ENCODE assay signal across 9 mouse cellular contexts in genomic region chr9:123138891-123139474, GRCm38 (mm10). TPM values are rescaled to one million over a fixed set of nuclear protein-coding genes. Genes with fewer than 3 reads are reported as not detected.
DNase-seq lines count a peak whose midpoint lies in the region; ATAC-seq and TF ChIP-seq lines count a peak whose summit lies in the region.
"Had no signal": no experiment of that assay in that cellular context is flagged by ENCODE, and none has a peak within 500 bp of the region (broad histone marks: within the 10 kb centered on the region; RNA-seq: fewer than 3 reads in every experiment).

No protein-coding gene starts in this region.

- H3K27ac ChIP-seq in left cerebral cortex, adult 2 months: no peak overlapping the region; the same call in 1 of the 2 replicates
- H3K27ac ChIP-seq in intestine, embryonic 15.5 days: peak overlapping the region; percentile 57

- peak; percentile 34 for DNase-seq in left cerebral cortex, postnatal 4 days
- DNase-seq in left cerebral cortex, adult 2 months (ENCODE audit: extremely low spot score in 1 of 2, low spot score in 2 of 2): no peak
- peak; percentile 81 for DNase-seq in gastrocnemius, postnatal 25 days
- DNase-seq in lung, postnatal 4 days: peak; percentile 73 to 91
- DNase-seq in right cerebral cortex, postnatal 25 days: no peak
- no peak for DNase-seq in thymus, postnatal 0 days (ENCODE audit: low spot score)

- H3K4me3 ChIP-seq in left cerebral cortex, adult 2 months: no peak overlapping the region
- H3K4me3 ChIP-seq in intestine, embryonic 15.5 days (replicated peaks): no peak overlapping the region
- H3K4me3 ChIP-seq: erythroblast, embryonic 14.5 days had no signal

- H3K9me3 ChIP-seq in intestine, embryonic 15.5 days: no peaks in the 10 kb centered on the region

- WGBS in intestine, embryonic 15.5 days: 49% methylated on average over 5 of the region's 5 CpGs

- peak; percentile 84 for ATAC-seq in intestine, embryonic 15.5 days
- no peak for ATAC-seq in CD4-positive, CD25-positive, alpha-beta regulatory T cell, adult 4 months

- H3K4me1 ChIP-seq in intestine, embryonic 15.5 days (replicated peaks): peaks cover 7% of the 10 kb centered on the region; the same call in 1 of the 2 replicates

- H3K27me3 ChIP-seq in intestine, embryonic 15.5 days (replicated peaks): no peaks in the 10 kb centered on the region

- peaks cover 19% of the 10 kb centered on the region for H3K36me3 ChIP-seq in intestine, embryonic 15.5 days

- no peak overlapping the region for H3K9ac ChIP-seq in intestine, embryonic 15.5 days

- intact Hi-C loops in left cerebral cortex, postnatal 4 days (cut with DNase I): no loop called here
- intact Hi-C loops in left cerebral cortex, adult 2 months (cut with DNase I): no loop called here

- H3K4me2 ChIP-seq in intestine, embryonic 15.5 days (replicated peaks): no peak overlapping the region

- TF ChIP-seq CTCF in left cerebral cortex, adult 2 months (IDR thresholded peaks at IDR 0.05): no peak

RNA-seq across cellular contexts. Expression of gene Clec3b, which starts 11.8 kb away (rescaled TPM):
- 1 to 10 TPM; 7.3 to 8.2 TPM for total RNA-seq in left cerebral cortex, postnatal 4 days (2021)
- 1 to 10 TPM; 2.6 to 3.1 TPM for total RNA-seq in left cerebral cortex, adult 2 months (2021)
- 10 to 100 TPM; 44.1 to 65.2 TPM for total RNA-seq in gastrocnemius, postnatal 25 days (2021)
- 0.51 TPM in 1 of 2 replicates, not detected in the other for polyA plus RNA-seq in intestine, embryonic 15.5 days (2015; fragmentation: Nextera tagmentation; extraction: Ambion mirVana)
- polyA plus RNA-seq in CD4-positive, CD25-positive, alpha-beta regulatory T cell, adult 4 months (2017; shearing (Covaris generic)): not detected
- 2.8 and 4.2 TPM in 2 replicates for polyA plus RNA-seq in thymus, postnatal 0 days (2015; fragmentation: Nextera tagmentation; extraction: Ambion mirVana)
- polyA plus RNA-seq: erythroblast, embryonic 14.5 days had no signal

RNA-seq across cellular contexts. Expression of gene Exosc7, which starts 26.0 kb away (rescaled TPM):
- total RNA-seq in left cerebral cortex, postnatal 4 days (2021): 10 to 100 TPM; 45.0 to 51.9 TPM
- 10 to 100 TPM; 43.0 to 48.9 TPM for total RNA-seq in left cerebral cortex, adult 2 months (2021)
- total RNA-seq in gastrocnemius, postnatal 25 days (2021): 10 to 100 TPM; 17.3 to 19.6 TPM
- polyA plus RNA-seq in intestine, embryonic 15.5 days (2015; fragmentation: Nextera tagmentation; extraction: Ambion mirVana): 135 and 138 TPM in 2 replicates
- polyA plus RNA-seq in CD4-positive, CD25-positive, alpha-beta regulatory T cell, adult 4 months (2017; shearing (Covaris generic)): 100 to 1,000 TPM; 105 to 108 TPM
- 112 and 121 TPM in 2 replicates for polyA plus RNA-seq in thymus, postnatal 0 days (2015; fragmentation: Nextera tagmentation; extraction: Ambion mirVana)

RNA-seq across cellular contexts. Expression of gene Zdhhc3, which starts 26.0 kb away (rescaled TPM):
- total RNA-seq in left cerebral cortex, postnatal 4 days (2021): 10 to 100 TPM; 75.2 to 80.1 TPM
- total RNA-seq in left cerebral cortex, adult 2 months (2021): 10 to 100 TPM; 61.9 to 68.6 TPM
- 10 to 100 TPM; 48.5 to 49.5 TPM for total RNA-seq in gastrocnemius, postnatal 25 days (2021)
- polyA plus RNA-seq in intestine, embryonic 15.5 days (2015; fragmentation: Nextera tagmentation; extraction: Ambion mirVana): 78.6 and 82.6 TPM in 2 replicates
- polyA plus RNA-seq in CD4-positive, CD25-positive, alpha-beta regulatory T cell, adult 4 months (2017; shearing (Covaris generic)): 10 to 100 TPM; 11.5 to 13.1 TPM
- polyA plus RNA-seq in thymus, postnatal 0 days (2015; fragmentation: Nextera tagmentation; extraction: Ambion mirVana): 48.6 and 49.2 TPM in 2 replicates

Comparison
In these comparisons a context has a peak if more than half of its experiments do, and no peak if none do; other contexts are left out.
1. DNase-seq: peak in left cerebral cortex, postnatal 4 days (single experiment), gastrocnemius, postnatal 25 days (single experiment) and lung, postnatal 4 days (2 of 2); none in left cerebral cortex, adult 2 months (0 of 2), right cerebral cortex, postnatal 25 days (single experiment) and thymus, postnatal 0 days (single experiment).
2. RNA of gene Clec3b, which starts 11.8 kb away (total RNA-seq): 44.1 to 65.2 TPM in gastrocnemius, postnatal 25 days; 7.3 to 8.2 TPM in left cerebral cortex, postnatal 4 days and 2.6 to 3.1 TPM in left cerebral cortex, adult 2 months; every median in the first group is over 4 times any median in the second.